In the genomic region with DNA sequence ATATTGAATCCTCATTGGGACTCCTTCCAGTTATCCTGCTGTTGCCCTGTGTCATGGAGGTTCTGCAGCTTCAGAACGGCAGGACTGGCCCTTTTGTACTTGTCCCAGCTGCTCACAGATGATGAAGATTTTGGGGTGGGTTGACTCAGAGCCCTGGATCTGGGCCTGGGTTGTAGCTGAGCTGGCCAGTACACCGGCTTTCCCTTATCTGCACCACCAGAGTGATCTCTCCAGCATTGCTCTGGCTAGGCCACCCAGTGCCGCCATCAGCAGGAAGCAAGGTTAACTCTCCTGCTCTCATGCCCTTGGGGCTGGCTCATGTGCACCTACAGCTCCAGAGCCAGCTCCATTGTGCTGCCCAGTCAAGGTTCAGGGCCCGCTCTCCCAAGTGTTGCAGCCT, we compare ENCODE assay signal across 18 mouse cellular contexts. TPM values are rescaled to one million over a fixed set of nuclear protein-coding genes. Genes with fewer than 3 reads are reported as not detected.
DNase-seq lines count a peak whose midpoint lies in the region; ATAC-seq and TF ChIP-seq lines count a peak whose summit lies in the region.
"Had no signal": no experiment of that assay in that cellular context is flagged by ENCODE, and none has a peak within 500 bp of the region (broad histone marks: within the 10 kb centered on the region; RNA-seq: fewer than 3 reads in every experiment).

No protein-coding gene starts in this region.

- H3K9ac ChIP-seq in heart, adult 2 months (ENCODE audit: low read depth, low read length): no peak overlapping the region
- H3K9ac ChIP-seq in midbrain, embryonic 11.5 days (ENCODE audit: low read length): no peak overlapping the region
- H3K9ac ChIP-seq in liver, embryonic 13.5 days: peak overlapping the region; percentile 67
- H3K9ac ChIP-seq: forebrain, embryonic 13.5 days; hindbrain, embryonic 13.5 days; limb, embryonic 13.5 days had no signal

- peak; percentile 43 to 64 for DNase-seq in heart, adult 2 months
- no peak for DNase-seq in heart, embryonic 10.5 days (ENCODE audit: low spot score)
- no peak for DNase-seq in midbrain, embryonic 10.5 days (ENCODE audit: low spot score)
- DNase-seq in midbrain, embryonic 11.5 days (ENCODE audit: low spot score, missing footprints): no peak
- peak; percentile 73 for DNase-seq in NIH3T3 (ENCODE audit: low read depth)
- DNase-seq in liver, embryonic 13.5 days: no peak
- DNase-seq in MN1 (ENCODE audit: low spot score): no peak
- DNase-seq in adrenal gland, postnatal 14 days: no peak
- DNase-seq: adrenal gland, postnatal 25 days; cerebellum, adult 11-12 months; embryo, embryonic 11 days; gastrocnemius, postnatal 14 days; kidney, postnatal 10 days had no signal

- 47% methylated on average over 4 of the region's 4 CpGs for WGBS in heart, adult 2 months
- WGBS in heart, embryonic 10.5 days: 45% methylated on average over 4 of the region's 4 CpGs
- 84% methylated on average over 4 of the region's 4 CpGs for WGBS in midbrain, embryonic 10.5 days
- 91% methylated on average over 4 of the region's 4 CpGs for whole genome bisulfite sequencing in midbrain, embryonic 11.5 days
- 29% methylated on average over 4 of the region's 4 CpGs for WGBS in liver, embryonic 13.5 days (ENCODE audit: insufficient replicate concordance)

- no peak overlapping the region for H3K4me3 ChIP-seq in heart, adult 2 months
- H3K4me3 ChIP-seq in heart, embryonic 10.5 days: no peak overlapping the region
- H3K4me3 ChIP-seq in midbrain, embryonic 10.5 days: no peak overlapping the region
- H3K4me3 ChIP-seq in midbrain, embryonic 11.5 days (ENCODE audit: low read depth, low read length): no peak overlapping the region
- no peak overlapping the region for H3K4me3 ChIP-seq in liver, embryonic 13.5 days (replicated peaks)
- H3K4me3 ChIP-seq: forebrain, embryonic 13.5 days; hindbrain, embryonic 13.5 days; limb, embryonic 13.5 days had no signal

- no peaks in the 10 kb centered on the region for H3K27me3 ChIP-seq in heart, adult 2 months (ENCODE audit: control insufficient read depth, insufficient read depth, low read length)
- H3K27me3 ChIP-seq in heart, embryonic 10.5 days (ENCODE audit: insufficient read depth, poor library complexity, severe bottlenecking): peaks cover 6% of the 10 kb centered on the region
- H3K27me3 ChIP-seq in midbrain, embryonic 10.5 days (ENCODE audit: low read depth, poor library complexity, severe bottlenecking): no peaks in the 10 kb centered on the region
- no peaks in the 10 kb centered on the region for H3K27me3 ChIP-seq in midbrain, embryonic 11.5 days (ENCODE audit: control insufficient read depth, insufficient read depth, low read length)
- no peaks in the 10 kb centered on the region for H3K27me3 ChIP-seq in liver, embryonic 13.5 days
- H3K27me3 ChIP-seq: forebrain, embryonic 13.5 days; limb, embryonic 13.5 days had no signal

- H3K36me3 ChIP-seq in heart, adult 2 months (ENCODE audit: control insufficient read depth, insufficient read depth, low read length): no peaks in the 10 kb centered on the region
- H3K36me3 ChIP-seq in heart, embryonic 10.5 days: no peaks in the 10 kb centered on the region
- H3K36me3 ChIP-seq in midbrain, embryonic 10.5 days: peaks cover 19% of the 10 kb centered on the region
- no peaks in the 10 kb centered on the region for H3K36me3 ChIP-seq in midbrain, embryonic 11.5 days (ENCODE audit: control insufficient read depth, insufficient read depth, low read length)
- no peaks in the 10 kb centered on the region for H3K36me3 ChIP-seq in liver, embryonic 13.5 days

- TF ChIP-seq POLR2A in heart, adult 2 months (IDR thresholded peaks at IDR 0.05; ENCODE audit: insufficient read depth, low read depth, low read length): no peak

- no peak for TF ChIP-seq CTCF in heart, adult 2 months (IDR thresholded peaks at IDR 0.05)

- H3K4me2 ChIP-seq in midbrain, embryonic 11.5 days: no peak overlapping the region
- peak overlapping the region; percentile 50 for H3K4me2 ChIP-seq in liver, embryonic 13.5 days
- H3K4me2 ChIP-seq: forebrain, embryonic 13.5 days; hindbrain, embryonic 13.5 days; limb, embryonic 13.5 days had no signal

- H3K27ac ChIP-seq in heart, adult 2 months: no peak overlapping the region
- H3K27ac ChIP-seq in heart, embryonic 10.5 days: no peak overlapping the region
- peak overlapping the region; percentile 13; the same call in 1 of the 2 replicates for H3K27ac ChIP-seq in midbrain, embryonic 10.5 days (replicated peaks)
- H3K27ac ChIP-seq in midbrain, embryonic 11.5 days (ENCODE audit: low read depth, low read length): no peak overlapping the region
- peak overlapping the region; percentile 85 for H3K27ac ChIP-seq in liver, embryonic 13.5 days
- H3K27ac ChIP-seq: forebrain, embryonic 13.5 days; hindbrain, embryonic 13.5 days; limb, embryonic 13.5 days had no signal

- no peak for TF ChIP-seq EP300 in heart, adult 2 months (IDR thresholded peaks at IDR 0.05; ENCODE audit: insufficient read depth, low read depth, low read length)

- no peaks in the 10 kb centered on the region for H3K9me3 ChIP-seq in heart, embryonic 10.5 days
- no peaks in the 10 kb centered on the region for H3K9me3 ChIP-seq in midbrain, embryonic 10.5 days (replicated peaks)
- no peaks in the 10 kb centered on the region for H3K9me3 ChIP-seq in midbrain, embryonic 11.5 days (ENCODE audit: control insufficient read depth, low read length)
- H3K9me3 ChIP-seq in liver, embryonic 13.5 days (replicated peaks): no peaks in the 10 kb centered on the region
- H3K9me3 ChIP-seq: forebrain, embryonic 13.5 days; hindbrain, embryonic 13.5 days; limb, embryonic 13.5 days had no signal

- H3K79me2 ChIP-seq in heart, adult 2 months (replicated peaks; ENCODE audit: control insufficient read depth, insufficient read depth, low read length): no peaks in the 10 kb centered on the region

- ATAC-seq in midbrain, embryonic 11.5 days (ENCODE audit: low FRiP score): no peak
- peak; percentile 67 for ATAC-seq in liver, embryonic 13.5 days (ENCODE audit: low read depth)
- ATAC-seq: forebrain, embryonic 13.5 days had no signal

- peaks cover 22% of the 10 kb centered on the region for H3K4me1 ChIP-seq in heart, adult 2 months (ENCODE audit: control insufficient read depth, insufficient read depth, low read length)
- H3K4me1 ChIP-seq in heart, embryonic 10.5 days: peaks cover 39% of the 10 kb centered on the region
- H3K4me1 ChIP-seq in midbrain, embryonic 10.5 days: peaks cover 11% of the 10 kb centered on the region
- H3K4me1 ChIP-seq in midbrain, embryonic 11.5 days (ENCODE audit: control insufficient read depth, insufficient read depth, low read length): no peaks in the 10 kb centered on the region
- H3K4me1 ChIP-seq in liver, embryonic 13.5 days (replicated peaks): peaks cover 78% of the 10 kb centered on the region
- H3K4me1 ChIP-seq: forebrain, embryonic 13.5 days; limb, embryonic 13.5 days had no signal

- intact Hi-C loops in heart, adult 2 months (cut with DNase I): no loop called here

RNA-seq across cellular contexts. Expression of a gene that starts 15.3 kb away (rescaled TPM):
- total RNA-seq in heart, adult 2 months (2021): 100 to 1,000 TPM; 377 to 449 TPM
- polyA plus RNA-seq in heart, adult 2 months (2012; rRNA removed): 433 and 638 TPM in 2 replicates
- polyA plus RNA-seq in heart, embryonic 10.5 days (2016; fragmentation: Nextera tagmentation; extraction: Ambion mirVana): 5.1 and 8.3 TPM in 2 replicates
- polyA plus RNA-seq in midbrain, embryonic 10.5 days (2016; fragmentation: Nextera tagmentation; extraction: Ambion mirVana): 0.56 and 1.1 TPM in 2 replicates
- polyA plus RNA-seq in midbrain, embryonic 11.5 days (2014; fragmentation: Nextera tagmentation; extraction: Ambion mirVana): 0.38 and 0.48 TPM in 2 replicates
- 41.7 and 45.2 TPM in 2 replicates for polyA plus RNA-seq in liver, embryonic 13.5 days (2015; fragmentation: Nextera tagmentation; extraction: Ambion mirVana)
- total RNA-seq in adrenal gland, postnatal 14 days (2021): 265 and 326 TPM in 2 replicates

RNA-seq across cellular contexts. Expression of a gene that starts 55.2 kb away (rescaled TPM):
- not detected for total RNA-seq in heart, adult 2 months (2021)
- not detected in 2 replicates for polyA plus RNA-seq in heart, adult 2 months (2012; rRNA removed)
- not detected in 2 replicates for polyA plus RNA-seq in heart, embryonic 10.5 days (2016; fragmentation: Nextera tagmentation; extraction: Ambion mirVana)
- polyA plus RNA-seq in midbrain, embryonic 10.5 days (2016; fragmentation: Nextera tagmentation; extraction: Ambion mirVana): not detected in 2 replicates
- not detected in 2 replicates for polyA plus RNA-seq in midbrain, embryonic 11.5 days (2014; fragmentation: Nextera tagmentation; extraction: Ambion mirVana)
- 0.06 and 0.08 TPM in 2 replicates for polyA plus RNA-seq in liver, embryonic 13.5 days (2015; fragmentation: Nextera tagmentation; extraction: Ambion mirVana)
- not detected in 2 replicates for total RNA-seq in adrenal gland, postnatal 14 days (2021)
- total RNA-seq: adrenal gland, postnatal 25 days; gastrocnemius, postnatal 14 days; layer of hippocampus, postnatal 25 days had no signal
- polyA plus RNA-seq: forebrain, embryonic 13.5 days; hindbrain, embryonic 13.5 days; limb, embryonic 13.5 days; neural tube, embryonic 11.5 days had no signal

Comparison
In these comparisons a context has a peak if more than half of its experiments do, and no peak if none do; other contexts are left out.
1. DNase-seq: peak in heart, adult 2 months (2 of 2) and NIH3T3 (single experiment); none in heart, embryonic 10.5 days (single experiment), midbrain, embryonic 10.5 days (single experiment), midbrain, embryonic 11.5 days (single experiment), liver, embryonic 13.5 days (single experiment), MN1 (single experiment) and adrenal gland, postnatal 14 days (single experiment).
2. H3K27ac ChIP-seq: peak in midbrain, embryonic 10.5 days (single experiment) and liver, embryonic 13.5 days (single experiment); none in heart, adult 2 months (single experiment), heart, embryonic 10.5 days (single experiment) and midbrain, embryonic 11.5 days (single experiment).